Mouse (Mus musculus) thymus, postnatal 0 days (tissue): ENCODE data around the gene 4933434E20Rik. TPM values are rescaled to one million over a fixed set of nuclear protein-coding genes. Genes with fewer than 3 reads are reported as not detected.
A peak's percentile ranks its signal among the peaks of the same experiment; 100 is the strongest.

Source experiments
- DNase-seq: peaks from one replicate; pipeline ENCODE4 v3.0.0-alpha.2; 2015; ENCODE audit warnings: low spot score
- polyA plus RNA-seq: library from polyadenylated mRNA; unstranded; fragments of >200 nt; fragmentation: Nextera tagmentation; extraction: Ambion mirVana; gene quantifications from 2 replicates; pipeline ENCODE4 v1.2.1, GENCODE M21; 2015

4933434E20Rik gene
- polyA plus RNA-seq, 1 experiment from 2014 or later, result 182 TPM

GRCm38 (mm10) chr3:90080498-90080863, 29.0 kb downstream of the 4933434E20Rik start:
- no peak for DNase-seq

DNA sequence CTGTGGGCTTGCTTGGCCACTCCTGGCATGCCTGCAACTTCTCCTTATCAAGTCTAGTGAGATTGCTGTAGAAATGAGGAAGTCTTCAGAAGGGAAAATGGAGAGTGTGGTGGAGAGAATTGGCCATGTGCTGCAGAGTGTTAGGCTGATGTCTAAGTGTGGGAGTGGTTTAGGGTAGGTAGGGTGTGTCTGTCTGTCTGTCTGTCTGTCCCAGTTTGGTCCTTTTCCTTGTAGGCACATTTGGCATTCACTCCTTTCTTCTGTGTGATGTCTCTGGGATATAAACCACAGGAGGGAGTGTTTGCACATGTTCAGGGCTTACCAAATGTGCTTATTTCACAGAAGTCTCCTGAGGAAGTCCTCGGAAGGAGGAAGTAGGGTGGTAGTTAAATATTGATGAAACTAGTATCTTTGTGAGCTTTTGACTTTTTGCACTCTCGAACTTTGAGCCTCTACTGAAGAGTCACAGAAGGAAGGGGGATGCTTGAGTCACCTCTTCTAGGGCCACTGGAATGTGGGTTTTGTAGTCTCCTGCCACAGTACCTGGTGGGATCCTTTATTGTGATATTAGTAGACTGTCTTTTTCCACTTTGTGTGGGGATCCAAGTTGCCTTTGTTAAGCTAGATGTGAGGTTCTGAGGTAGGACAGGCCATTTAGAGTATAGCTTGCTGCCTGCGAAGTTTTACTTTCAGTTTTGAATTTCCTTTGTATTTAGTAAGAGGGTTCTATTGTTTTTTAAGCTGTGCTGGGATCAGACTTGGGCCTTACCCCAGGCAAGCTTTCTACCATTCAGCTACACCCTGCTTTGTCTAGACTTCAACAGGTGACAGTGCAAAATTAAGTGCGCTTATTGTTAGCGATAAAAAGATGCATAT, 30.2 kb downstream of the 4933434E20Rik start:
- peak; percentile 21 for DNase-seq

- DNase-seq, result no peak
These were observed 31.6 kb downstream of the 4933434E20Rik start for GRCm38 (mm10) chr3:90083034-90083433.

GRCm38 (mm10) chr3:90083698-90084324, 32.4 kb downstream of the 4933434E20Rik start:
- DNase-seq, result no peak

DNA sequence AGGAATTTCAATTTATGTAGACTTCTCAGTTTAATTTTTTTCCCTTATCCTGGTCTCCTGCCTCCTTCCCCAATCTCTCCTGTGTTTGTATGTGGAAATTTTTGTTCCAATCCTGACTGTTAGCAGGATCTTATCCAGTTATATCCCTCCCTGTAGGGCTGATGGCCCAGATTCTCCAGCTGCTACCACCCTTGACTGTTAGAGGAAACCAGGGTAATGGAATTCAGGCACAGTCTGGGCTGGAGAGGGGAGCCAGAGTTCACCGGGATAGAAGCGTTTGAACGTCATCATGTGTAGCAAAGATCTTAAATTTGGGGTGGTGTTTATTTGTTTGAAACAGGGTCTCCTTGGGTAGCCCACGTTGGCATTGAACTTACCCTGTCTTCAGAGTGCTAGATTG, 33.4 kb downstream of the 4933434E20Rik start:
- DNase-seq, result no peak

GRCm38 (mm10) chr3:90085281-90085680, 33.8 kb downstream of the 4933434E20Rik start:
- no peak for DNase-seq

DNA sequence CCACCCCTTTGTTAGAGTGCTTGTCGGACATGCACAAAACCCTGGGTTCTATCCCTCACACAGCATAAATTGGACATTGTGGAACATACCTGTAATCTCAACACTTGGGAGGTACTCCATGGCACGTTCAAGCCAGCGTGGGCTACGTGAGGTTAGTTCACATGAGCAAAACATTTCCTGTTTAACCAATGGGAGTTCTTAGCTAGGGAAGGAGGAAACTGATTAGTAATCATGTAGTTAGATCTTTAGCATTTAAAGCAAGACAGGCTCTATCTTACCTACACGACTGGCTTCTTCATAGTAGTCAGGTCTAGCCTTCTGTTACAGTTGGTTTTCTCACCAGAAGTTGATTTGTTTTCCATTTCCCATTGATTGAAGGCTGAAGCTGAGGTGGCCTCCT, 34.6 kb downstream of the 4933434E20Rik start:
- DNase-seq, result no peak

DNA sequence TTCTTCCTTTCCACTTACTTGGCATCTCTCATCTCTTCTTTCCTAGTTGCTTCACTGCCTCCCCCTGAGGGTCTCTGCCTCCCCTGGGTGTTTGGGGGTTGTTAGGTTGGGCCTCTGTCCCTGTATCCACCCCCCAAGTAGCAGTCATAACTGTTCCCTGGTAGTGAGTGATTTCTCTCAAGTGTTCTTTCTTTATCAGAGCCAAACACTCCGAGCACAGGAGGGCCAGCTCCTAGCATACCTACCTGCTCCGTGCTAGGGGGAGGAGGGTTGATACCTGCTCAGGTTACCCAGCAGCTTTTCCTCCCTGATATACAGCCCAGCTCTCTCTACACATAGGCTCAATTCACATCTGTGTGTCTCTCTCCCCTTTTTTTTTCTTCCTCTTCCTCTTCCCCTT, 37.2 kb downstream of the 4933434E20Rik start:
- no peak for DNase-seq

DNA sequence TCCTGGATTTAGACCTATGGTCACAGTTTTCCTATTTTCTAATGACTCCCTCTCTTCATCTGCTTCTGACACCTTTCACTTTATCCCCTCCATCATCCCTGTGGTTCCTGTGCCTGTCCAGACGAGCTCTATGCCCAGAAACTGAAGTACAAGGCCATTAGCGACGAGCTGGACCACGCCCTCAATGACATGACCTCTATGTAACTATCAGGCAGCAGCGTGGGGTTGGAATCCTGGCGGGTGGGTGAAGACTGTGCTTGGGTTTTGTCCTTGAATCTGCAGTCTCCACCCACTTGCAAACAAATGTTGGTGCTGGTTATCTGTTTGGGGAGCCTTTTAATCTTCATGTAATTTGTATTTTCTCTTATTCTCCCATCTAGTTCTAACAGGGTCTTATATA, 39.5 kb downstream of the 4933434E20Rik start:
- DNase-seq, result no peak

- no peak for DNase-seq
These were observed 43.0 kb downstream of the 4933434E20Rik start for GRCm38 (mm10) chr3:90094453-90094852.

- no peak for DNase-seq
These were observed 46.5 kb downstream of the 4933434E20Rik start for GRCm38 (mm10) chr3:90097928-90098327.

GRCm38 (mm10) chr3:90101010-90101409, 49.6 kb downstream of the 4933434E20Rik start:
- DNase-seq, result no peak

DNA sequence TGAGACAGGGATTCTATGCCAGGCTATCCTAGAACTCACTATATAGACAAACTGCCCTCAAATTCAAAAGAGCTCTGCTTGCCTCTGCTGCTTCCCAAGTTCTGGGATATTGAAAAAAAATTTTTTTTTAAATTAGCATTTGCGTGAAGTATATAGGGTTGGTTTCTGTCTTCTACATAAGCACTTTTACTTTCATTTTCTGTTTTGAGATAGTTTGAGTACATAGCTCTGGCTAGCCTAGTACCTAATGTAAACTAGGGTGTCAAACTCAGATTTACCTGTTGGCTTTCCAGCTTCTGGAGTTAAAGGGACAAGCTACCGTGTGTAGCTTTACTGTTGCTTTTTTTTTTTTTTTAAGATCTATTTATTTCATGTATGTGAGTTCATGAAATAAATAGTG, 50.2 kb downstream of the 4933434E20Rik start:
- no peak for DNase-seq

GRCm38 (mm10) chr3:90102239-90102638, 50.8 kb downstream of the 4933434E20Rik start:
- DNase-seq, result no peak

DNA sequence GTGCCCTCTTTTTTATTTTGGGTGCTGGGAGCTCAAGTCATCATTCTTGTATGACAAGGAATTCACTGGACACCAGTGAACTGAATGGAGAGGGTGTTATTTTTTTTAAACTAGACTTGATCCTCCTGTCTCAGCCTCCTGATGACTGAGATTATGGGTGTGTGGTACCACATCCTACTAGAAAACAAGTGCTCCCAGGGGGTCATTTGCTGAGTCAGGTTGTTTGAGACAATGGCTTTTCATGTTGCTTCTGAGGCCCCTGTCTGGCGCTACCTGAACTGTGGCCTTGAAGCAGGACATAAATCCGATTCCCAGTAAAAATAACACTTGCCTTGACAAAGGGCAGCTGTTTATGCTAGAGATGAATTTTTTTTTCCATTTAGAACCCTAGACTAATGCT, 51.7 kb downstream of the 4933434E20Rik start:
- DNase-seq, result no peak

GRCm38 (mm10) chr3:90103938-90104337, 52.5 kb downstream of the 4933434E20Rik start, which contains the start of gene Nup210l:
Nup210l (plus strand) TSS chr3:90104132.
- no peak for DNase-seq

DNA sequence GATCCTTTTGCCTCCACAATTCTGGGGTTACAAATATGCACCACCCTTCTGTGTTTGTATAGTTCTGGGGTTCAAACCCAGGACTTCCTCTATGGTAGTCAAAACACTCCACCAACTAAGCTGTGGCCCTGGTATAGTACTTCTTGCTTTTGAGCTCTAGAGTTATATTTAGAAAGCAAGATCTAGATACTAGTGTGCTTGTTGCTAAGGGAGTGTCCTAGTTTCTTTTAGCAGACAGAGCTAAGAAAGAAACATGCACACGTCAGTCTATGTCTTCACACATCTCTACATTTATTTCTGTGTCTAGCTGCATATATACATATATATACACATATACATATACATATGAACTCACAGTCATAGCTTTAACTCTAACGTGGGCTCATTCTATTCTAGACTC, 60.3 kb downstream of the 4933434E20Rik start:
- no peak for DNase-seq

DNA sequence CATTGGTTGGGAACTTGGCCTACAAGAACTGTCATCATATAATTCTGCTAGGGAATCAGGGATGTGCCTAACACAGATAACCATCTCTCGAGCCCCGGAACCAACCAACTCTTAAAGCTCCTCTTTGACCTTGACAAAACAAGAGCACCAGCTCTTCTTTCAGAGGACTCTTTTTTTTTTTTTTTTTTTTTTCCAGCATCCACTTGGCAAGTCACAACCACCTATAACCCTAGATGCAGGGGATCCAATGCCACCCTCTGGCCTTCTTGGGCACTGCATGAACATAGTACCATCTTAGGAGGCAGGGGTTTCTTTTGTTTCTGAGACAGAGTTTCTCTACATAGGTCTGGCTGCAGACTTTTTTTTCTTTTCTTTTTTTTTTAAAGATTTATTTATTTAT, 62.9 kb downstream of the 4933434E20Rik start:
- peak; percentile 7 for DNase-seq

DNA sequence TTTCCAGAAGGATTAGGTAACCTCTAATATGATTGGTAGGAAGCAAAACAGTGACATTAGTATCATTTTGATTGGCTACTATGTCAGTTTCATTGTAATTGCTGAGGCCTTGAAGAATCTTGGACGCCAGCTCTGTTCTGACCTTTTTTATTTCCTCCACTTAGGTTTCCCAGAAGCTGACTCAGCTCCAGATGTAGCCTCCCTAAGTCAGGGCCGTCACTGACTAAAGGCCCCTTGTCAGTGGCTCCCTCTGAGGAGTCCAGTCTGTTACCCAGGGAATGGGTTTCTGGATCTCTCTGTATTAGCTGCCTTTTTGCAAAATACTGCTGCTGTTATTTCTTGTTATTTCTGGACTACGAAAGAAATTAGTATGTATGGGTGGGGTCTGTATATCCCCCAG, 64.1 kb downstream of the 4933434E20Rik start:
- no peak for DNase-seq
